Mouse (Mus musculus): ENCODE measurements around the gene Gm4301. TPM values are rescaled to one million over a fixed set of nuclear protein-coding genes. Genes with fewer than 3 reads are reported as not detected.
"Not testable (repeated sequence)": the region's sequence is repeated elsewhere in the genome, so short reads cannot be mapped to it uniquely, and the experiment has no call there.

Gm4301 gene
- total RNA-seq, 1 experiment, result 2.3 TPM

- in situ Hi-C loops (cut with MboI; ENCODE audit: low sequenced_read_pairs in 2 of 2, unreplicated experiment in 2 of 2); DNase-seq (ENCODE audit: low read depth, low spot score); H3K36me3 ChIP-seq (ENCODE audit: control insufficient read depth, insufficient read depth, low read length, poor library complexity, severe bottlenecking); H3K9ac ChIP-seq (ENCODE audit: insufficient read depth, low read depth, low read length, poor library complexity, severe bottlenecking); H3K4me3 ChIP-seq (ENCODE audit: insufficient read depth in 1 of 2, low read depth in 1 of 2, low read length in 2 of 2, poor library complexity in 1 of 2, severe bottlenecking in 1 of 2); H3K9me3 ChIP-seq (ENCODE audit: control insufficient read depth, insufficient read depth, low read depth, low read length); H3K27ac ChIP-seq (ENCODE audit: insufficient read depth, low read depth, low read length, poor library complexity, severe bottlenecking); H3K4me1 ChIP-seq (ENCODE audit: control insufficient read depth in 2 of 2, insufficient read depth in 2 of 2, low read length in 2 of 2, poor library complexity in 1 of 2): not testable (repeated sequence)
Measured at GRCm38 (mm10) chr10:100382460-100382859, 47.0 kb downstream of the Gm4301 start, which contains the start of gene Gm4312. Gm4312 (minus strand) TSS chr10:100382560.

Other genes with a start within 250 kb of the Gm4301 start
- gene Gm4302, start 5.2 kb downstream of the Gm4301 start, total RNA-seq (2012; rRNA removed), result 6.1 and 7.1 TPM in 2 replicates
- 1.1 and 1.4 TPM in 2 replicates for gene Gm4303, start 10.3 kb downstream of the Gm4301 start, total RNA-seq (2012; rRNA removed)
- 1.1 and 1.4 TPM in 2 replicates for gene Gm4305, start 15.4 kb downstream of the Gm4301 start, total RNA-seq (2012; rRNA removed)
- 1.1 and 1.4 TPM in 2 replicates for gene Gm4307, start 25.7 kb downstream of the Gm4301 start, total RNA-seq (2012; rRNA removed)
- gene Gm4312, start 46.9 kb downstream of the Gm4301 start, total RNA-seq (2012; rRNA removed), result 2.3 and 2.4 TPM in 2 replicates
- gene Tmtc3, start 151.7 kb downstream of the Gm4301 start, total RNA-seq (2012; rRNA removed), result 57.0 and 59.4 TPM in 2 replicates
- gene Cep290, start 151.9 kb downstream of the Gm4301 start, total RNA-seq (2012; rRNA removed), result 8.7 and 12.5 TPM in 2 replicates

Data from ES-E14 (cell line).